Mouse (Mus musculus) cerebellum, adult 2 months (tissue): ENCODE measurements at regions not wholly inside any gene's neighbourhood (a gene's known extent, or its start where the extent isn't known, plus 50 kb on each side); places are given as distances from the start of the nearest gene placed in this dataset.

Source experiments
- DNase-seq, 2 experiments: peaks; one replicate each; pipeline ENCODE4 v3.0.0; 2021
- H3K27ac ChIP-seq: fragments of 200-500 bp; 2 replicates; pipeline ENCODE4 v1.5.1; 2012; ENCODE audit warnings: low read length, control low read depth, inconsistent platforms; ENCODE audit not compliant: insufficient read depth
- H3K27me3 ChIP-seq: fragments of 200-500 bp; 2 replicates; pipeline ENCODE4 v1.6.1; 2012; ENCODE audit warnings: inconsistent platforms, mild to moderate bottlenecking, low read length, moderate library complexity; ENCODE audit not compliant: control insufficient read depth, insufficient read depth
- H3K4me1 ChIP-seq: fragments of 200-500 bp; 2 replicates; pipeline ENCODE4 v1.6.1; 2011; ENCODE audit warnings: low read length; ENCODE audit not compliant: control insufficient read depth, insufficient read depth
- H3K4me3 ChIP-seq: fragments of 200-500 bp; replicated peaks from 2 replicates; pipeline ENCODE3; 2011; ENCODE audit warnings: mild to moderate bottlenecking, low read depth, low read length, control low read depth; ENCODE audit not compliant: insufficient read depth
- CTCF ChIP-seq: fragments of 200-500 bp; IDR thresholded peaks from 2 replicates; pipeline ENCODE4 v1.5.1; 2011; ENCODE audit warnings: low read depth, mild to moderate bottlenecking, control low read depth, low read length, moderate library complexity, borderline replicate concordance; ENCODE audit not compliant: insufficient read depth
- POLR2A ChIP-seq: fragments of 200-500 bp; IDR thresholded peaks from 2 replicates; pipeline ENCODE4 v1.6.1; 2011; ENCODE audit warnings: low read length, control low read depth, borderline replicate concordance; ENCODE audit not compliant: insufficient read depth
- WGBS: fragments of 180-500 bp; shearing (Covaris S2); methylation state at CpG from one replicate; pipeline ENCODE4 v1.1.7; 2018; 5-methylcytosine and 5-hydroxymethylcytosine counted together

GRCm38 (mm10) chr7:72726214-72726854 lies 419.9 kb upstream of the Mctp2 start:
- DNase-seq, result no peak
- Histone ChIP-seq H3K4me3 (no peak overlapping the region), H3K27ac (no peak overlapping the region), H3K27me3 (no peaks in the 10 kb centered on the region), H3K4me1 (no peaks in the 10 kb centered on the region)
- TF ChIP-seq POLR2A (no peak), CTCF (no peak)
- WGBS, result 73% methylated on average over 9 of the region's 9 CpGs

GRCm38 (mm10) chr7:72737792-72738191 lies 431.4 kb upstream of the Mctp2 start:
- 48% methylated on average over 8 of the region's 8 CpGs for WGBS
- H3K4me1 ChIP-seq, result no peaks in the 10 kb centered on the region
- no peak for DNase-seq
- no peak overlapping the region for H3K27ac ChIP-seq
- no peaks in the 10 kb centered on the region for H3K27me3 ChIP-seq
- H3K4me3 ChIP-seq, result no peak overlapping the region
- TF ChIP-seq POLR2A, result no peak
- no peak for TF ChIP-seq CTCF

GRCm38 (mm10) chr7:72738324-72738944 lies 432.0 kb upstream of the Mctp2 start:
- Histone ChIP-seq H3K27me3 (no peaks in the 10 kb centered on the region), H3K27ac (no peak overlapping the region), H3K4me3 (no peak overlapping the region), H3K4me1 (no peaks in the 10 kb centered on the region)
- WGBS, result 57% methylated on average over 13 of the region's 13 CpGs
- TF ChIP-seq CTCF (no peak), POLR2A (no peak)
- no peak for DNase-seq

- 79% methylated on average over 2 of the region's 2 CpGs for WGBS
- no peak for TF ChIP-seq CTCF
- no peak for DNase-seq
- no peak overlapping the region for H3K4me3 ChIP-seq
- H3K27ac ChIP-seq, result no peak overlapping the region
- no peaks in the 10 kb centered on the region for H3K4me1 ChIP-seq
- H3K27me3 ChIP-seq, result no peaks in the 10 kb centered on the region
Observed at GRCm38 (mm10) chr7:72742376-72742775, 436.0 kb upstream of the Mctp2 start.

DNA sequence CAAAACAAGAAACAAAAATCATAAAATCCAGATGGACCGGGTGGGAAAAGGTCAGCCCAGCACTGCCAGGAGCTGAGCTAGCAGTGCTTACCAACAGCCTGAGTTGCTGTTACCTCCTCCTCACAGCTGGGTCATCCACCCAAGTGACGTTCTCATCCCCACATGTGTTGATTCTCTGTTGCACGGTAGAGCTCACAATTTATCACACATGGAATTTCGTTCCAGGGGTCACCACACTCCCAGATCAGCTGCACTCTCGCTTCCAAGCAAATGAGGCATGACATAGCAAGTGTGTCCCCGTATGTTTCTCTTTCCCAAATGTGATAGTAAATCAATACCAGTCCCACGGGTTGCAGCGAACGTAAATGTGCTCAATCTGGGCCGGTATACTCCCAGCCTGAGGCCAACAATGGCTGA lies 445.1 kb upstream of the Mctp2 start:
- no peak for DNase-seq
- Histone ChIP-seq H3K4me1 (peaks cover 3% of the 10 kb centered on the region; the same call in 1 of the 2 replicates), H3K27ac (no peak overlapping the region), H3K27me3 (no peaks in the 10 kb centered on the region), H3K4me3 (no peak overlapping the region)
- 58% methylated on average over 10 of the region's 10 CpGs for WGBS
- TF ChIP-seq POLR2A, result no peak

GRCm38 (mm10) chr7:72753053-72753559 lies 446.7 kb upstream of the Mctp2 start:
- peaks cover 3% of the 10 kb centered on the region; the same call in 1 of the 2 replicates for H3K4me1 ChIP-seq
- no peak overlapping the region for H3K4me3 ChIP-seq
- no peak for TF ChIP-seq CTCF
- TF ChIP-seq POLR2A, result no peak
- DNase-seq, result no peak
- H3K27ac ChIP-seq, result no peak overlapping the region
- WGBS, result 80% methylated on average over 3 of the region's 3 CpGs
- no peaks in the 10 kb centered on the region for H3K27me3 ChIP-seq

DNA sequence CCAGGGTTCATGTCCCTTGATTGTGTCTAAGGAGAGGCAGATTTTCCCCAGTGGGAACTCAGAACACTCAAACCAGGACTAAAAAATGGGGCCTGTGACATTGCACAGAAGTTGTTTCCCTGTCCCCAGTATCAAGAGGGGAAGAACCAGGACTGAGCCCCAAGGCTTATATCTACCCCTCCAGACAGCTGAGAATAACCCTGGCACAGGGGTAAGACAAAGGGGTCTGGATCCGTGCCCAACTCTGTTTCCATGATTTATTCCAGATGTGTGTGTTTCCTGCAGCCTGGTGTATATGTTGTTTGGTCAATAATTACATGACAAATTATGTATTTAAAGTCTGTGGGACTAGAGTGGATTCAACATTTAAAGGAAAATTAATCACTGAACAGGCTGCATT lies 456.3 kb upstream of the Mctp2 start:
- no peaks in the 10 kb centered on the region for H3K4me1 ChIP-seq
- no peak overlapping the region for H3K4me3 ChIP-seq
- DNase-seq, result no peak
- H3K27me3 ChIP-seq, result no peaks in the 10 kb centered on the region
- no peak for TF ChIP-seq POLR2A
- no peak for TF ChIP-seq CTCF
- no peak overlapping the region for H3K27ac ChIP-seq
- 64% methylated on average over 1 of the region's 1 CpGs for WGBS

DNA sequence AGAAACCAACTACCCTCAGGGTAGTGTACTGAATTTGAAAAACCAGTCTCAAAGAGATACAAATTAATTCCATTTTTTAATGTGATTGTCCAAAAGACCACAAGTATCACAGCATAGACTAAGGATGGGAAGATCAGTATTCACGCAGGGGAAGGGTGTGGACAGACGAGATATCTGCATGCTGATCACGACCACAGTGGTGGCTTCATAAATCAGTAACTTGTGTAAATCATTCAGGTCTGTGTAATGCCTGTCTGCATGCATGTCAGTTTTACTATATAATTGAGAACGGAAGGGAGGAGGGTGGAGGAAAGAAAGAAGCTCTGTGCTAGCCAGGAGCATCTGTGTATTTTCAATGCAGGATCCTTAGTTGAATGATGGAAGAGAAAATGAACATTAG lies 462.3 kb upstream of the Mctp2 start:
- H3K4me3 ChIP-seq, result no peak overlapping the region
- H3K27me3 ChIP-seq, result no peaks in the 10 kb centered on the region
- DNase-seq, result no peak
- no peak overlapping the region for H3K27ac ChIP-seq
- 71% methylated on average over 4 of the region's 4 CpGs for WGBS
- no peak for TF ChIP-seq POLR2A
- TF ChIP-seq CTCF, result no peak
- no peaks in the 10 kb centered on the region for H3K4me1 ChIP-seq
